Mouse (Mus musculus): Measurements from ENCODE around the gene Vgll2. TPM values are rescaled to one million over a fixed set of nuclear protein-coding genes. Genes with fewer than 3 reads are reported as not detected.

The Vgll2 gene
- polyA plus RNA-seq (2015; fragmentation: Nextera tagmentation; extraction: Ambion mirVana) = not detected in 2 replicates

GRCm38 (mm10) chr10:52022413-52023212 is at the start of gene Vgll2:
Vgll2 (plus strand) TSS chr10:52022502.

Small RNA genes within 50 kb of the gene (microRNA-seq; reads per million reads assigned to microRNA genes)
- not detected for gene Gm24084

Other genes starting within 250 kb of the Vgll2 start
- gene Ros1, start 172.7 kb downstream of the Vgll2 start, polyA plus RNA-seq (2015; fragmentation: Nextera tagmentation; extraction: Ambion mirVana) = not detected in 2 replicates
- gene Dcbld1, start 211.1 kb downstream of the Vgll2 start, polyA plus RNA-seq (2015; fragmentation: Nextera tagmentation; extraction: Ambion mirVana) = 5.8 and 6.7 TPM in 2 replicates

Data from urinary bladder, postnatal 0 days (tissue).